Mouse (Mus musculus): ENCODE measurements around the gene Thap3. TPM values are rescaled to one million over a fixed set of nuclear protein-coding genes. Genes with fewer than 3 reads are reported as not detected.

Thap3 gene
- total RNA-seq, 2 experiments from 2014 or later, result 11.5 TPM

DNA sequence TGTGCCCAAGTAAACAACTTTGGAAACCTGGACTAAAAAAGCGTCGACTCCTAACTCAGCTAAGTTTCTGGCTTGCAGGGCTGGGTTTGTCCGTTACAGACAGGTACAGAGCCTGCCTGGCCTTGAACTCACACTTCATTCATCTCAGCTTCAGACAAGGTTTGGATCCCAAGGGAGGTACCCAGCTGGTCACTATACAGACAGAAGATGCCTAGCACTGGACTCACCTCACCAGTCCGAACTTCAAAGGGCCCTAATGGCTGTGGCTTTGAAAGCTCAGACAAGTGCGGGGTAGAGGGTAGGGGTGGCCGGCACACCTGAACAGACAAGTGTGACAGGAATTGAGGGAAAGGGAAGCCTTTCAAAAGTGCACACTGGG is 302 bp upstream of the Thap3 start:
- DNase-seq (ENCODE audit: low spot score), result no peak
- intact Hi-C loops (cut with DNase I), result no loop called here

GRCm38 (mm10) chr4:151988014-151988341 is 819 bp downstream of the Thap3 start:
- intact Hi-C loops (cut with DNase I), result no loop called here
- no peak for DNase-seq (ENCODE audit: low spot score)

DNA sequence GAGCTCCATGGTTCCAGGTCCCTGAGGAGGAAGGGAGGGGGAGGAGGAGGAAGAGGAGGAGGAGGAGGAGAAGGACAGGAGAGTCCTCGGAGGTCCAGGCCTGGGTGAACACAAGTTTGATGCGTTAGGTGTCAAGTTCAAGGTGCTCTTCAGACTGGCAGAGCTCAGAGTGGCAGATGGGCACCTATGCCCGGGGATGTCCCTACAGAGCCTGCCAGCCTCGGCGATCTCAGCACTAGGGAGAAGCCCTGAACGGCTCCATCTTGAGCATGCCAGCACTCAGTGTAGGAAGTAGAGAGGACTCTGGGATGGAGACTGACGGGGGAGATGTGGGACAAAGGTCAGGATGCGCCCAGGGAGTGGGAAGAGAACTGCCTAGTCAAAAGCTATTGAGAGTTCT is 2.1 kb downstream of the Thap3 start:
- no peak for DNase-seq (ENCODE audit: low spot score)

DNA sequence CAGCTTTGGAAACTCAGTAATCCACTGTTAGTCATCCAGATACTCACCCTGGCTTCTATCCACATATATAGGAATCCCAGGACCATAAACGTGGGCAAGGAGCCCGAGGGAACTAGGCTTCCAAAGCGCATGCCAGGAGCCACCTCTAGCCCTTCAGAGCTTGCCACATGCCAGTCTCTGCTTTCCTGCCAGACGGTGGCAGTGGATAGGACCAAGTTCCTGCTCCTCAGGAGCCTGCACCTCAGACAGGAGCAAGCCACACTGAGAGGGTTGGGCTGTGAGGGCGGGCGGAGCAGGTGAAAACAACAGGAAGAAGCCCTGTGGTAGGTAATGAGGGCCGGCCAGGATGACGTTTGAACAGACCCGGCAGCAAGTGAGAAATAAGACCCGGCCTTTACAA is 2.9 kb downstream of the Thap3 start:
- intact Hi-C loops (cut with DNase I), result loop anchor here (2.0 kb wide), 1 partner anchor 41 kb away; the partner anchor contains the start of gene Zbtb48
- DNase-seq (ENCODE audit: low spot score), result no peak

More for the DNA sequence above, 2.1 kb downstream of the Thap3 start:
- intact Hi-C loops (cut with DNase I), result loop anchor here (2.0 kb wide), 1 partner anchor 40 kb away; the partner anchor contains the start of gene Zbtb48

DNA sequence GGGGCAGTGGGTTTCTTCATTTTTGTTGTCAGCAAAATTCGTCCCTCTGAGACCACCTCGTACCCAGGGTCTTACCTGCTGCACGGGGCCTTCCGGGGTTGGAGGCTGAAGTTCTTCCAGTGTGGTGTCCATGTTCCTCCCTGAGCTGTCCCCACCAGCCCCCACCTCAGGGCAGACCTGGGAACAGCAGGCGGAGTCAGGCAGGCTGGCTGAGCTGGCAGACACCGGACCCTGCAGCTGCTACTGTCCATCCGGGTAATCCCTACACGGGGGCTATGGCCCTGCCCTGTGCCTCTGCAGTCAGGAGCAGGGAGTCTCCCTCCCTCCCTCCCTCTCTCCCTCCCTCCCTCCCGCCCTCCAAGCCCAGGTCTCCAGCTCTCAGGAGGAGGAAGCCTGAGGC is 5.2 kb downstream of the Thap3 start:
- no peak for DNase-seq (ENCODE audit: low spot score)
- intact Hi-C loops (cut with DNase I), result no loop called here

- no peak for DNase-seq (ENCODE audit: low spot score)
- intact Hi-C loops (cut with DNase I), result no loop called here
These were observed 5.8 kb downstream of the Thap3 start for GRCm38 (mm10) chr4:151983043-151983442.

- DNase-seq (ENCODE audit: low spot score), result peak; percentile 65
- intact Hi-C loops (cut with DNase I), result loop anchor here (1.0 to 2.0 kb wide), 2 partner anchors 57 to 114 kb away; partner anchors contain the start of genes Nol9 and Tas1r1
These were observed 7.4 kb downstream of the Thap3 start for GRCm38 (mm10) chr4:151981363-151981762.

- intact Hi-C loops (cut with DNase I), result loop anchor here (1.0 to 2.0 kb wide), 2 partner anchors 58 to 115 kb away; partner anchors contain the start of genes Nol9 and Tas1r1
- DNase-seq (ENCODE audit: low spot score), result no peak
These were observed 8.1 kb downstream of the Thap3 start for GRCm38 (mm10) chr4:151980699-151981098.

- peak; percentile 49 for DNase-seq (ENCODE audit: low spot score)
- intact Hi-C loops (cut with DNase I), result no loop called here
These were observed 11.0 kb downstream of the Thap3 start for GRCm38 (mm10) chr4:151977748-151978147.

DNA sequence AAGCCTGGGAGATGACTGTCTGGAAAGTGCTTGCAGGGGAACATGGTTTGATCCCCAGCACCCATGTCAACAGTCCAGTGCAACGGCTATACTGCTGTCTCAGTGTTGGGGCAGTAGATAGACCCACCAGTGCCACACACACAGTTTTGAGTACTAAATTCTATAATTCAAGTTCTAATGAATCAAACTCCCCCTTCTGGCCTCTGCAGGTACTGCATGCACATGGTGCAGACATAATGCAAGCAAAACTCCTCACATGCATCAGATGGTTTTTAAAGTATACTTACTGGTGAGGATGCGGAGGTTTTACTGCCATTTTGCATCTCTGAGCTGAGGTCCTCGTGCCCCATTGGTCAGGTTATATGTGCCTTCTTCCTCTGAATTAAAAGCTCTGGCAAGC is 13.4 kb downstream of the Thap3 start:
- DNase-seq (ENCODE audit: low spot score), result no peak
- intact Hi-C loops (cut with DNase I), result no loop called here

- no peak for DNase-seq (ENCODE audit: low spot score)
- intact Hi-C loops (cut with DNase I), result no loop called here
These were observed 16.4 kb downstream of the Thap3 start for GRCm38 (mm10) chr4:151972221-151972967.

DNA sequence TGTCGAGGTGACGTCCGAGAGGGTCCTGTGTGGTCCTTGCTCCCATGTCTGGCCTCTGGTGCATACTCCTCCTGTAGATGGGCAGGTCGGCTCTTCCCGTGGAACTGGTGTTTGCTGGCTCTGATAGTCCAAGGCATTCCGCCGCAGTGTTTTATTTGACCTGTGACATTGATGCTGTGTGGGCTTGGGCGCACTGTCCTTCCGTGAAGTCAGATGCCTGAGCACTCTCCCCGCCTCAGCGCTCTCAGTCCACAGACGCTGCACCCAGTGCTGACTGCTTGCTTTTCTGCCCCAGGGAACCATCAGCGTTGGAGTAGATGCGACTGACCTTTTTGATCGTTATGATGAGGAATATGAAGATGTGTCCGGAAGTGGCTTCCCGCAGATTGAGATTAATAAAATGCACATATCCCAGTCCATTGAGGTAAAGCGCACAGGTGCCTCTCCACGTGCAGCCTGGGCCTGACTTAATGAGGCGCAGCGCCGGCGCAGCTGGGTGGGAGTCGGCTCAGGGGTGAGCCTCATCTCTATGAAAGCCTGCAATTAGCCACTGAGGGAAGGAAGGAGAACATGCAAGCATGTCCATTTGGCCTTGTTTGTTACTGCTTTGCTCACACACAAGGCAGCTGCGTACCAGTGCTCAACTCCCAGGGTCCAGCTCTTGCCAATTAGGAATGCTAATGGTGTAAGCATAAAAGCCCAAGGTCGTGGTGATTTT is 20.4 kb downstream of the Thap3 start:
- intact Hi-C loops (cut with DNase I), result no loop called here
- DNase-seq (ENCODE audit: low spot score), result no peak

GRCm38 (mm10) chr4:151962817-151963216 is 26.0 kb downstream of the Thap3 start:
- DNase-seq (ENCODE audit: low spot score), result no peak
- intact Hi-C loops (cut with DNase I), result no loop called here

DNA sequence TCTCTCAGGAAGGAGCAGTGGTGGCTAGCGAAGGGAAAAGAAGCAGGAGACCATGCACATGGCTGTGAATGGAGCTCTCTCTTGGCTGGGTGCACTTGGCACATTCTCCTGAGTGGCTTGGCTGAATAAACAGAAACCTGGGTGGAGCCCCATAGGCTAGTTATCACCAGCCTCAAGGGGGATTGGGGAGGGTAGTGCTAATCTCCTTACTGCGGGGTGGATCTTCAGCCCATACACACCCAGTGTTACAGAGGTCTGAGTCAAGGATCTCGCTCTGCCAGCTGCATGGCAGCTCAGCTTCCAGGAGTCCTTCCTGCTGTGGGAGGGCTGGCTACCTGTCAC is 28.3 kb downstream of the Thap3 start:
- no peak for DNase-seq (ENCODE audit: low spot score)
- intact Hi-C loops (cut with DNase I), result no loop called here

- DNase-seq (ENCODE audit: low spot score), result no peak
- intact Hi-C loops (cut with DNase I), result no loop called here
These were observed 28.8 kb downstream of the Thap3 start for GRCm38 (mm10) chr4:151959849-151960512.

DNA sequence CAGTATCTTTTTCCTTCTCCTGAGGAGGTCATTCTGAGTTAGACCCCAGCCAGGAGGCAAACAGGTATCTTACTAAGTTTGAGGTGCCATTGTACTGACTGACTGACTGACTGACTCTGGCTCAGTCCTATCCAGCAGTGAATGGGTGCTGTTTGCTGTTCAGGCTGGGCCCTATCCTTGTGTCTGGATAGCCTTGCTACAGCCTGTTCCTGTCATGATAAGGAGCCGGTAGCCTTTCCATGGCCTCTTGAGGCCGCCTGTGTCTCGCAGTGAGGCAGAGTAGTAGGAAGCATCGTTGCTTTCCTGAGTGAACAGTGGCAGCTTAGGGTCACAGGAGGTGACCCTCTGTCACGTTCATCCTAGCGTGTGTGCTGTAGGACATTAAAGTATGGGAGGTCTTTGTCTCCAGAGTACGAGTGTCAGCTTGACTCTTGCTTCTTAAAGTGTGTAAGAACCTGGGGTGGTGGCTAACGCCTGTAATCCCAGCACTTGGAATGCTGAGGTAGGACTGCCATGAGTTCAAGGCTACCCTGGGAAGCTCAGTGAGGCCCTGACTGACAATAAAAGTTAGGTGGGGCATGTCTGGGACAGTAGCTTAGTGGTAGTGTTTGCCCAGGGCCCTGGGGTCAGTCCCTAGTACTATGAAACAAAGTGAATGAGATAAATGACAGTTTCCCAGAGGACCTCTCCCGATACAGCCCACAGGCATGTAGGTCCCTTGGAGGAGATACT is 31.0 kb downstream of the Thap3 start:
- intact Hi-C loops (cut with DNase I), result no loop called here
- DNase-seq (ENCODE audit: low spot score), result no peak

- intact Hi-C loops (cut with DNase I), result no loop called here
- no peak for DNase-seq (ENCODE audit: low spot score)
These were observed 33.0 kb downstream of the Thap3 start for GRCm38 (mm10) chr4:151955791-151956190.

DNA sequence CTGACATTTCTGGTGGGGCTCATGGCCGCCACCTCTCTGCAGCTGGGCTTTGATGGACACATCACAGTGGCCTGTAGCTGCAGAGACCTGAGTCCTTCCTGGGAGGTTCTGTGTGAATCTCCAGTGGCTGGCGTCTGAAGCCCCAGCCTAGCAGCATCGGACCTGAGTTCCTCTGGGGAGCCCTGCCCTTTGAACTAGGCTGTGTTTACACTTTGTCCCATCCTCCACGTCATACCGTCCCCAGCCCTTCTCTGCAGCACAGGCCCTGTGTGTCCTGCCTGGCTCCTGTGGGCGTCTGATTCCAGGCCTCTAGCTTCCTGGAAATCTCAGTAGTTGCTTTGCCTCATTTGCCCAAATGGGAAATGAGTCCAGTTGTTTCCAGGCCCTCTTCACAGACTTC is 35.6 kb downstream of the Thap3 start:
- intact Hi-C loops (cut with DNase I), result no loop called here
- DNase-seq (ENCODE audit: low spot score), result no peak

DNA sequence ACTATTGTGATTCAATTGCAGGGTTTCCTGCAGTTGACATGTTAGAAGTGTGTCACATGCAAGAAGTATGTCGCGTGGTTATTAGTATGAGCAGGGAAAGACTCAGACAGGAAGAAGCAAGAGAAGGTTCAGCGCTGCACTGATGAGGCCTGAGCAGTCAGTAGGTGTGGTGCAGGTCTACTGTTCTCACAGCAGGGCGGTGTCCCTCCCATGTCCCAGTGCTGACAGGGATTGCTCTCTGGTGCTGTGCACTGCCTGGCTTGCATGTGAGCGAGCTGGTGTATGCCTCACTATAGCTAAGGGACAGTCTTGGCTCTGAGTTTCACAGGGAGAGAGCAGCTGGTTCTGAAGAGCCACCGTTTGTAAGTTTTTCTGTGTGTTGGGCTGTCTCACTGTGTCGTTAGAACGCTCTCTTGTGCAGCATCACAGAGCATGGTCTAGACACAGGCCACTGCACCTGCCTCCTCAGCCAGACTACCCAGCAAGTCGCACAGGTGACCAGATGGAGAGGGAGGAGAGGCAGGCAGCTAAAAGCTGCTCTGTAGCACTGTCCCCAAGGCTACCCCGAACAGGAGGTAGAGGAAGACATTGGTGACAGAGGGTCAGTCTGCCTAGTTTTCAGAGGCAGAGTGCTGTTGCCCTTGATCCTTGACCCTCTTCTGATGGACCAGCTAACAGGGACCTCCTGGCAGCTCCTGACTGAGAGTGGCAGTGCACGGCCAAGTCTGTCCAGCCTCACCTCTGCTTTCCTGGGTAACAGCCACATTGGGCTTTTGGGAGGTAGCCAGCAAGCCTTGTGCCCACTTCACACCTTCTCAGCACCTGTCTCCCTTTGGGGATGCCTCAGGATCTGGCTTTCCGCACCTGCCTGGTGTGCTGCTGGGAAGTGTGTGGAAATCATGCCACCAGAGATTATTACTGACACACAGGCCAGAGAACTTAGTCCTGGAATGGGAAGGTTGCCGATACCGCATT is 40.0 kb downstream of the Thap3 start:
- no peak for DNase-seq (ENCODE audit: low spot score)
- intact Hi-C loops (cut with DNase I), result no loop called here

Measured in heart, postnatal 25 days (tissue).